Mouse (Mus musculus) neural tube, embryonic 13.5 days (tissue): ENCODE results near the gene Btbd1. TPM values are rescaled to one million over a fixed set of nuclear protein-coding genes. Genes with fewer than 3 reads are reported as not detected.

Source experiments
- ATAC-seq: fragments of 200-750 bp; cut with Nextera tagmentation; 2 replicates; pipeline ENCODE4 v1.8.0; 2017; ENCODE audit warnings: low read depth, mild to moderate bottlenecking, moderate TSS enrichment, moderate library complexity
- H3K27ac ChIP-seq: fragments of 300-500 bp; sonication (generic); replicated peaks from 2 replicates; pipeline ENCODE4 v1.5.1; 2015; ENCODE audit warnings: moderate library complexity, mild to moderate bottlenecking, inconsistent platforms
- H3K27me3 ChIP-seq: fragments of 300-500 bp; sonication (generic); 2 replicates; pipeline ENCODE4 v1.6.1; 2015; ENCODE audit warnings: mild to moderate bottlenecking, inconsistent platforms
- H3K36me3 ChIP-seq: fragments of 300-500 bp; sonication (generic); 2 replicates; pipeline ENCODE4 v1.6.1; 2015; ENCODE audit warnings: mild to moderate bottlenecking, inconsistent platforms
- H3K4me1 ChIP-seq: fragments of 300-500 bp; sonication (generic); replicated peaks from 2 replicates; pipeline ENCODE4 v1.6.1; 2015; ENCODE audit warnings: inconsistent platforms
- H3K4me2 ChIP-seq: fragments of 300-500 bp; sonication (generic); 2 replicates; pipeline ENCODE4 v1.6.1; 2015; ENCODE audit warnings: inconsistent platforms, mild to moderate bottlenecking, moderate library complexity
- H3K4me3 ChIP-seq: fragments of 300-500 bp; sonication (generic); 2 replicates; pipeline ENCODE4 v1.5.1; 2015; ENCODE audit warnings: mild to moderate bottlenecking, inconsistent platforms
- H3K9ac ChIP-seq: fragments of 300-500 bp; sonication (generic); 2 replicates; pipeline ENCODE4 v1.6.1; 2015; ENCODE audit warnings: moderate library complexity, mild to moderate bottlenecking, inconsistent platforms
- H3K9me3 ChIP-seq: fragments of 300-500 bp; sonication (generic); 2 replicates; pipeline ENCODE4 v1.6.1; 2016; ENCODE audit warnings: inconsistent platforms
- WGBS: fragments of 180-500 bp; shearing (Covaris S2); methylation state at CpG from one replicate; pipeline ENCODE4 v1.1.7; 2015; 5-methylcytosine and 5-hydroxymethylcytosine counted together
- polyA plus RNA-seq: library from polyadenylated mRNA; unstranded; fragments of >200 nt; fragmentation: Nextera tagmentation; extraction: Ambion mirVana; gene quantifications from 2 replicates; pipeline ENCODE4 v1.2.1, GENCODE M21; 2015

Gene Btbd1
- polyA plus RNA-seq, 1 experiment from 2014 or later: 102 TPM

DNA sequence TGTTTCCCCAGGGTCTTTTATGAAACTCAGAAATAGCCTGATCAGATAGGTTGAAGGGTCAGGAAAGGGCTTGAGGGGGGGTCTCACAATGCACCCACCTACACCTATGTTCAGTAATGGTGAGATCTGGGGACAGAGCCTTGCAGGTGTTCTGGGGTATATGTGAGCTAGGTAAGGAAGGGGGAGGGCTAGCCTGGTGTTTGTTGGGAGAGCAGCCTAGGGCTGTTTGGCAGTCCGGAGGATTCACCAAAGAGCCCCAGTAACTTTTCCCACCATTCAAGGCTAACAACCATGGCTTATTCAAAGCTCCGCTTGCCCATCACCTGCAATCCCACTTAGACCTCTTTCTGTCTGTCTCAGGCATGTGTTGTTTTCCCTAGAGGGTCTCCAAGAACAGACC is 32.2 kb upstream of the Btbd1 start:
- Histone ChIP-seq H3K9me3 (no peaks in the 10 kb centered on the region), H3K4me3 (no peak overlapping the region), H3K36me3 (no peaks in the 10 kb centered on the region), H3K4me2 (no peak overlapping the region), H3K9ac (no peak overlapping the region), H3K27me3 (peaks cover 24% of the 10 kb centered on the region), H3K27ac (no peak overlapping the region), H3K4me1 (peaks cover 22% of the 10 kb centered on the region; the same call in 1 of the 2 replicates)
- 74% methylated on average over 2 of the region's 2 CpGs for WGBS
- ATAC-seq: no peak

DNA sequence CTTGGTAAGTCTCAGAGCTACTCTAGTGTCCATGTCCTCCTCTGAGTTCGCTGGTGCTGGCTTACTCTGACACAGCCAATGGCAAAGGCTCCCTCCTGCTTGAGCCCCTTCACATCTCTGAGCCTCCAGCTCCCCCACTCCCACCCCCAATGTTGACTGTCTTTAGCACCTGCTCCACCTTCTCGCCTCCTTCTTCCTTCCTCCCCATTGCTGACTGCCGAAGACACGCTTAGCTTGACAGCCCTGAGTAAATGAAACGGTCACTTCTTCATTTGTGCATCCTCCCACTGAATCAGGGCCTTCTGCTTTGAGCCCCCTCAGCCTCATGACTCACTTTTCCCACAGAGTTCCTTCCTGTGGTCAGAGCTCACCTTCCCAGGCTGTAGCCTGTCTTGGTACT is 31.8 kb upstream of the Btbd1 start:
- Histone ChIP-seq H3K27ac (no peak overlapping the region), H3K9me3 (no peaks in the 10 kb centered on the region), H3K4me2 (peak overlapping the region; percentile 98; the same call in 1 of the 2 replicates), H3K4me3 (no peak overlapping the region), H3K27me3 (peaks cover 24% of the 10 kb centered on the region), H3K36me3 (no peaks in the 10 kb centered on the region), H3K4me1 (peaks cover 22% of the 10 kb centered on the region; the same call in 1 of the 2 replicates), H3K9ac (no peak overlapping the region)
- no peak for ATAC-seq
- 85% methylated on average over 5 of the region's 5 CpGs for WGBS

DNA sequence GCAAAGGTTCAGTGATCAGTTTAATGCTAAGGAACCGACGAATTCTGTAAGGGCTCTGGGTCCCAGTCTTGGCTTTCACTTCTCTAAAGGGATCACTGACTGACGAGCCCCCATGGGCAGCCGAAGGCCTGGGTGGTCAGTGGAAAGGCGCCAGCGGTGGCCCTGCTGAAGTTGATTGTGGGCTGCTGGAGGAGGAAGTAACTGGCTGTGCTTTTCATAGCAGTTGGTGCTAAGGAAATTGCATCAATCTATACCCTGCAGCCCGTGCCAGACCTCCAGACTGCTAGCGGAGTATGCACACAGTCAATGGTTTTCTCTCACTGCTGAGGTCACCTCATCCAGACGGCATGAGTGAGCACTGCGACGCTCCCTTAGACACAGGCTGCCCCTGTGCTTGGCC is 30.8 kb upstream of the Btbd1 start:
- peaks cover 24% of the 10 kb centered on the region for H3K27me3 ChIP-seq
- peaks cover 22% of the 10 kb centered on the region; the same call in 1 of the 2 replicates for H3K4me1 ChIP-seq
- H3K4me2 ChIP-seq: peak overlapping the region; percentile 98
- no peaks in the 10 kb centered on the region for H3K9me3 ChIP-seq
- H3K4me3 ChIP-seq: peak overlapping the region; percentile 64
- H3K9ac ChIP-seq: 0 out of 2 replicates have a peak overlapping the region, but pooled peaks have one; percentile 17
- H3K27ac ChIP-seq: peak overlapping the region; percentile 49; the same call in 1 of the 2 replicates
- WGBS: 50% methylated on average over 11 of the region's 11 CpGs
- no peak for ATAC-seq
- H3K36me3 ChIP-seq: no peaks in the 10 kb centered on the region

DNA sequence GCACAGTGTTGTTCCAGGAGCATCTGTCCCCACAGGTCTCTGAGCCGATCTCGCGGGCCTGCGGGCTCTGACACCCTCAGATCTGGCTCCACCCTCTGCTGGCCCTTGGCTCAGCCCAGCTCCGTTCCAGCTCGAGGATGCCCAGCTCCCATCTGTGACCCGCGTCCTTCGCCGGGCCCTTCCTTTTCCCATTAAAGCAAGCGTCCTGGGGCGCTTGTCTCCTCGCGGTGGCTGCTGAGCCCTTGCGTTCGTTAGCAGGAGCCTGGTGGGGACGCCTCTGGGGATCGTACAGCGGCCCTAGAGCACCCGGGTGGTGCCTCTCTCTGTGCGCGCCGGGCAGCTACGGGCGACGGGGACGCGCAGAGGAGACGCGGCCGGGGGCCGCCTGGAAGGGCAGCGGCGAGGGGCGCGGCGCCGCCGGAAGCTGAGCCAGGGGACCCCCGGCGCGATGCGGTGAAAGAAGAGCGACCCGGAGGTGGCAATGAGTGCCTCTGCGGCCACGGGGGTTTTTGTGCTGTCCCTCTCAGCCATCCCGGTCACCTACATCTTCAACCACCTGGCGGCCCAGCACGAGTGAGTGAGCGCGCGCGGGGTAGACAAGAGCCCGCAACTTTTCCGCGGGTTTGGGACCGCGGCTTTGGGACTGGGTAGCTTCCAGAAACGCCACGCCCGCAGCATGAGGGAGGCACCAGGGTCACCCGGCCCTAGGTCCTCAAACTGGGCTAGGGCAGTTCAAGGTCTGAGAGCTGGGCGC is 29.9 kb upstream of the Btbd1 start, which contains the start of gene Tm6sf1:
Gene Tm6sf1, plus strand, starts transcription at position 34 of the 754 bp plus-strand sequence.
- Histone ChIP-seq H3K4me2 (peak within 1 kb of the TSS; percentile 98), H3K36me3 (no peaks in the 10 kb centered on the region), H3K4me3 (peak within 1 kb of the TSS; percentile 64), H3K9me3 (no peaks in the 10 kb centered on the region), H3K4me1 (peaks cover 31% of the 10 kb centered on the region), H3K27me3 (peaks cover 24% of the 10 kb centered on the region), H3K27ac (peak within 1 kb of the TSS; percentile 59), H3K9ac (peak within 1 kb of the TSS; percentile 82)
- ATAC-seq: peak; percentile 80
- WGBS: under 1% methylated on average over 64 of the region's 64 CpGs

DNA sequence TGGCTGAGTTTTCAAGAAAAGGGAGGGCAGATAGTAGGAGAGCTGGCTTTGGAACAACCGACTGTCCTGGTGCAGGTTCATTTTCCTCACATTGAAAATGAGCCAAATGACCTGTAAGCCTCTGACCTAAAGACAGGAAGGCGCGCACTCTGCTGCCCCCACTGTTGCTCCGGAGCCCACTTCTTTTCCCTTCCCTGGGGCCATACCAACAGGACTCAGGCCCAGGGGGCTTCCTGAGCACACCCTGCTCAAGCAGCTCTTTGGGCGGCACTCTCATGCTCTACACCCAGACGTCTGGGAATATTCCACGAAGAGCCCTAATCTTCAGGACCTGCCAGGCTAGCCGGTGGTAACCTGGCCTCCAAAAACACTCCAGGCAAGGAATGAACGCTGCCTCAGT is 29.0 kb upstream of the Btbd1 start:
- H3K27me3 ChIP-seq: peaks cover 24% of the 10 kb centered on the region
- 0 out of 2 replicates have a peak overlapping the region, but pooled peaks have one; percentile 64 for H3K4me3 ChIP-seq
- H3K4me2 ChIP-seq: peak overlapping the region; percentile 98
- no peaks in the 10 kb centered on the region for H3K9me3 ChIP-seq
- 5% methylated on average over 9 of the region's 9 CpGs for WGBS
- 0 out of 2 replicates have a peak, but pooled peaks have one; percentile 8 for ATAC-seq
- peaks cover 31% of the 10 kb centered on the region for H3K4me1 ChIP-seq
- no peak overlapping the region for H3K27ac ChIP-seq
- peak overlapping the region; percentile 82 for H3K9ac ChIP-seq
- H3K36me3 ChIP-seq: no peaks in the 10 kb centered on the region

- 85% methylated on average over 4 of the region's 4 CpGs for WGBS
- H3K4me2 ChIP-seq: no peak overlapping the region
- peaks cover 24% of the 10 kb centered on the region for H3K27me3 ChIP-seq
- H3K36me3 ChIP-seq: no peaks in the 10 kb centered on the region
- no peaks in the 10 kb centered on the region for H3K9me3 ChIP-seq
- no peak overlapping the region for H3K9ac ChIP-seq
- peaks cover 31% of the 10 kb centered on the region for H3K4me1 ChIP-seq
- ATAC-seq: no peak
- no peak overlapping the region for H3K4me3 ChIP-seq
- no peak overlapping the region for H3K27ac ChIP-seq
Measured at GRCm38 (mm10) chr7:81856221-81856620, 27.0 kb upstream of the Btbd1 start.

- no peak within 1 kb of the TSS for H3K4me3 ChIP-seq
- no peak within 1 kb of the TSS for H3K27ac ChIP-seq
- H3K9ac ChIP-seq: no peak within 1 kb of the TSS
- peaks cover 31% of the 10 kb centered on the region for H3K4me1 ChIP-seq
- H3K36me3 ChIP-seq: no peaks in the 10 kb centered on the region
- no peaks in the 10 kb centered on the region for H3K9me3 ChIP-seq
- ATAC-seq: no peak
- H3K4me2 ChIP-seq: no peak within 1 kb of the TSS
- 71% methylated on average over 1 of the region's 1 CpGs for WGBS
- H3K27me3 ChIP-seq: peaks cover 24% of the 10 kb centered on the region
Measured at GRCm38 (mm10) chr7:81855694-81856093, 26.5 kb upstream of the Btbd1 start, which contains the start of gene Gm10160. TSS of gene Gm10160 (minus strand) at chr7:81855794.

DNA sequence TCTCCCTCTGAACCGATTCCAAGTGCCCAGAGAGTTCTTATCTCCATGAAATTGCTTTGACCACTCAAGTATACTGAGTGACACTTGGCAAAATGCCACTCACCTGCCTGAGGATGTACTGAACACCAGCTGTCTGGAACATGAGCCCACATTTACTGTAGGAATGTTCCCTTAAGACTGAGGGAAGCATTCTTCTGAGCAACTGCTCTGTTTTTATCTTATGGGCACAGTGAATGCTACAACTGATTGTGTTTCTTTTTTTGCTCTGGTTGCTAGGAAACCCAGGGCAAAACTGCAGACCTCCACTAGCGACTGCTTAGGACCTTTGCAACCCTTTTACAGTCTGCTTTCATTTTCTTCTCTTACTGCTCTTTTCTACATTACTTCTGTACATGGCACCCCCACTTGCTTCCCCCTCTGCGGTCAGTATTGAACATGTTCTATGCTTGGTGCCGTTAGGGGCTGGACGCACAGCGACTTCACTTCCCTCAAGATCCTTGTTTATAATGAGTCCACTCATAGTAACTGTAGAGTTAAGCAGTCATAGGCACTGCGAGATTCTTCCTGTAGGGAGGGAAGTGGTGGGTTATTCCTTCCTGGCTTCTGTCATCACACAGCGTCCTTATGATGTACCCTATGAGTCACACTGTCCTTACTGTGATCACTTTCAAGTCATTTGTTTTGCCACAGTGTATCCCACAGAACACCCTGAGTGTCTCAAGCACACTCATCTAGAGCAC is 25.5 kb upstream of the Btbd1 start:
- no peak overlapping the region for H3K4me3 ChIP-seq
- H3K4me2 ChIP-seq: no peak overlapping the region
- peaks cover 24% of the 10 kb centered on the region for H3K4me1 ChIP-seq
- peaks cover 20% of the 10 kb centered on the region for H3K27me3 ChIP-seq
- no peak for ATAC-seq
- 64% methylated on average over 8 of the region's 8 CpGs for WGBS
- no peaks in the 10 kb centered on the region for H3K9me3 ChIP-seq
- no peaks in the 10 kb centered on the region for H3K36me3 ChIP-seq
- H3K9ac ChIP-seq: no peak overlapping the region
- H3K27ac ChIP-seq: no peak overlapping the region

DNA sequence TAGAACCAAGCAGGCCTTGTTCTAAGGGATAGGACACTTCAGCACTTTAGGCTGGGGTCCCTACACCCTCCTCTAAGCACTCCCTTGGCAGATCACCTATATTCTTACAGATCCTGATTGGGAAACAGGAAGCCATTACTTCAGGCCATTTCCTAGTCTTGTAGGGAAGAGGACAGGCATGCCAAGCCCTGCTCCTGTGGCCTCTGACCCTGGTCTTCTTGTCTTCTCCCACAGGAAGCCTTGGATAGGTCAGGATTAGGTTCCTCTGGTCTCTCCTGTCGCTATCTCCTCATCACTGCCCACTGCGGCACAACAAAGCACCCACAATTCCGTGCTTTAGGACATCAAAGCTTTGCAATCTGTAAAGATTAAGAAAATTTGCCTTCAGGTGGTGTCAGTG is 22.5 kb upstream of the Btbd1 start:
- WGBS: 87% methylated on average over 3 of the region's 3 CpGs
- Histone ChIP-seq H3K27me3 (0 out of 2 replicates have a peak, but pooled peaks cover 2% of the 10 kb centered on the region), H3K27ac (no peak overlapping the region), H3K4me2 (no peak overlapping the region), H3K36me3 (no peaks in the 10 kb centered on the region), H3K9me3 (no peaks in the 10 kb centered on the region), H3K9ac (no peak overlapping the region), H3K4me1 (peaks cover 12% of the 10 kb centered on the region), H3K4me3 (no peak overlapping the region)
- no peak for ATAC-seq

GRCm38 (mm10) chr7:81850171-81850570 is 20.9 kb upstream of the Btbd1 start:
- 79% methylated on average over 6 of the region's 6 CpGs for WGBS
- Histone ChIP-seq H3K27me3 (no peaks in the 10 kb centered on the region), H3K9me3 (no peaks in the 10 kb centered on the region), H3K36me3 (no peaks in the 10 kb centered on the region), H3K27ac (no peak overlapping the region), H3K4me2 (no peak overlapping the region), H3K4me1 (peaks cover 17% of the 10 kb centered on the region), H3K4me3 (no peak overlapping the region), H3K9ac (no peak overlapping the region)
- no peak for ATAC-seq

DNA sequence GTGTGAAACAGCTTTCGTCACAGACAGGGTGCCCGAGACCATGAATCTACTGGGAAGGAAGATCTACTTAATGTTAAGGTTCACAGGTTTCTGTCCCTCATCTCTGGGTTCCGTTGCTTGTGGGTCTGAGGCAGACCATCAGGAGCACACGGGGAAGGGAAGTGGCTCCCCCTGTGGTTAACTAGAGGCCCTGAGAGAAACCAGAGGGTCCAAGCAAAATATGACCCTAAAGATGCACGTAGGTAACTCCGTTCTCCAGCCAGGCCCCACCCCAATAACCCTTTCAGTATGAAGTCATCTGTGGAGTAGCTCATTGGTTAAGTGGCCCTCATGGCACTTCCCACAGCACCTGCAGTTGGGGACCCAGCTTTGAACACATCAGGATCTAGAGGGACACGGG is 20.4 kb upstream of the Btbd1 start:
- Histone ChIP-seq H3K9me3 (no peaks in the 10 kb centered on the region), H3K4me3 (no peak overlapping the region), H3K4me2 (no peak overlapping the region), H3K9ac (no peak overlapping the region), H3K27me3 (no peaks in the 10 kb centered on the region), H3K27ac (no peak overlapping the region), H3K36me3 (no peaks in the 10 kb centered on the region), H3K4me1 (peaks cover 13% of the 10 kb centered on the region)
- no peak for ATAC-seq
- WGBS: 84% methylated on average over 7 of the region's 7 CpGs

DNA sequence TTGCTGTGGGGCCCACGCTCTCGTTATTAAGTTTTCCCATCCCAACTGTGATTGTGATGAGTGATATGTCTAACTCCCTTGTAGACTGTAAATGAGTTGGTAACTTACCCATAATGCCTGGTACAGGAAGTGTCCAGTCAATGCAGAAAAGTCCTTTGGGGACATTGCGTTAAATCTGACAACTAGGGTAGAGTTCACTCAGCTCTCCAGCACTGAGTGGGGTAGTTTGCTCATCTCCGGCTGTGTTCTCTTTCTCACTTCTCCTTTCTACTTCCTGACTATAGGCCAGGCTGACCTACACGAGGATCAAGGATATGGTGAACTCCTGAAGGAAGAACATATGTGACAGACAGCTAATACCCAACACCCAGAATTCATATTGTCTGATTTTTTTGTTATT is 20.0 kb upstream of the Btbd1 start:
- ATAC-seq: no peak
- H3K4me2 ChIP-seq: no peak overlapping the region
- H3K9ac ChIP-seq: no peak overlapping the region
- H3K27me3 ChIP-seq: no peaks in the 10 kb centered on the region
- no peak overlapping the region for H3K4me3 ChIP-seq
- WGBS: 90% methylated on average over 5 of the region's 5 CpGs
- H3K4me1 ChIP-seq: peaks cover 9% of the 10 kb centered on the region
- H3K9me3 ChIP-seq: no peaks in the 10 kb centered on the region
- H3K27ac ChIP-seq: no peak overlapping the region
- H3K36me3 ChIP-seq: no peaks in the 10 kb centered on the region
